Mouse (Mus musculus): Measurements from ENCODE around the gene Ttc8. TPM values are rescaled to one million over a fixed set of nuclear protein-coding genes. Genes with fewer than 3 reads are reported as not detected.

Gene Ttc8
- polyA plus RNA-seq, 1 experiment from 2014 or later, result 35.4 TPM

GRCm38 (mm10) chr12:98956951-98957350 is 36.6 kb downstream of the Ttc8 start:
- ATAC-seq (replicated peaks; ENCODE audit: insufficient number of reproducible peaks, low FRiP score, low TSS enrichment, low read depth), result no peak
- Histone ChIP-seq H3K4me2 (ENCODE audit: low read depth, low read length) (no peak overlapping the region), H3K4me3 (ENCODE audit: low read depth, low read length) (no peak overlapping the region), H3K9ac (replicated peaks; ENCODE audit: low read length) (no peak overlapping the region), H3K36me3 (replicated peaks; ENCODE audit: control insufficient read depth, insufficient read depth, low read depth, low read length) (no peaks in the 10 kb centered on the region), H3K27me3 (ENCODE audit: control insufficient read depth, insufficient read depth, low read length) (no peaks in the 10 kb centered on the region), H3K27ac (replicated peaks; ENCODE audit: low read depth, low read length) (no peak overlapping the region), H3K9me3 (replicated peaks; ENCODE audit: control insufficient read depth, low read length) (no peaks in the 10 kb centered on the region), H3K4me1 (ENCODE audit: control insufficient read depth, insufficient read depth, low read length) (no peaks in the 10 kb centered on the region)
- DNase-seq (ENCODE audit: low spot score), result peak; percentile 40
- 81% methylated on average over 2 of the region's 2 CpGs for WGBS

GRCm38 (mm10) chr12:98957455-98957854 is 37.1 kb downstream of the Ttc8 start:
- Histone ChIP-seq H3K4me1 (ENCODE audit: control insufficient read depth, insufficient read depth, low read length) (no peaks in the 10 kb centered on the region), H3K9me3 (replicated peaks; ENCODE audit: control insufficient read depth, low read length) (no peaks in the 10 kb centered on the region), H3K4me2 (ENCODE audit: low read depth, low read length) (no peak overlapping the region), H3K27me3 (ENCODE audit: control insufficient read depth, insufficient read depth, low read length) (no peaks in the 10 kb centered on the region), H3K36me3 (replicated peaks; ENCODE audit: control insufficient read depth, insufficient read depth, low read depth, low read length) (no peaks in the 10 kb centered on the region), H3K27ac (replicated peaks; ENCODE audit: low read depth, low read length) (no peak overlapping the region), H3K4me3 (ENCODE audit: low read depth, low read length) (no peak overlapping the region), H3K9ac (replicated peaks; ENCODE audit: low read length) (no peak overlapping the region)
- ATAC-seq (replicated peaks; ENCODE audit: insufficient number of reproducible peaks, low FRiP score, low TSS enrichment, low read depth) (no peak), DNase-seq (ENCODE audit: low spot score) (no peak)
- WGBS, result 79% methylated on average over 11 of the region's 11 CpGs

- Histone ChIP-seq H3K36me3 (replicated peaks; ENCODE audit: control insufficient read depth, insufficient read depth, low read depth, low read length) (no peaks in the 10 kb centered on the region), H3K9ac (replicated peaks; ENCODE audit: low read length) (no peak overlapping the region), H3K9me3 (replicated peaks; ENCODE audit: control insufficient read depth, low read length) (no peaks in the 10 kb centered on the region), H3K27me3 (ENCODE audit: control insufficient read depth, insufficient read depth, low read length) (no peaks in the 10 kb centered on the region), H3K4me2 (ENCODE audit: low read depth, low read length) (no peak overlapping the region), H3K4me1 (ENCODE audit: control insufficient read depth, insufficient read depth, low read length) (no peaks in the 10 kb centered on the region), H3K27ac (replicated peaks; ENCODE audit: low read depth, low read length) (no peak overlapping the region), H3K4me3 (ENCODE audit: low read depth, low read length) (no peak overlapping the region)
- 68% methylated on average over 7 of the region's 7 CpGs for WGBS
- no peak for ATAC-seq (replicated peaks; ENCODE audit: insufficient number of reproducible peaks, low FRiP score, low TSS enrichment, low read depth)
- no peak for DNase-seq (ENCODE audit: low spot score)
Measured at GRCm38 (mm10) chr12:98961008-98961407, 40.6 kb downstream of the Ttc8 start.

- no peak overlapping the region for H3K27ac ChIP-seq (replicated peaks; ENCODE audit: low read depth, low read length)
- H3K4me2 ChIP-seq (ENCODE audit: low read depth, low read length), result no peak overlapping the region
- no peaks in the 10 kb centered on the region for H3K4me1 ChIP-seq (ENCODE audit: control insufficient read depth, insufficient read depth, low read length)
- no peak overlapping the region for H3K4me3 ChIP-seq (ENCODE audit: low read depth, low read length)
- H3K36me3 ChIP-seq (replicated peaks; ENCODE audit: control insufficient read depth, insufficient read depth, low read depth, low read length), result no peaks in the 10 kb centered on the region
- DNase-seq (ENCODE audit: low spot score) (no peak), ATAC-seq (replicated peaks; ENCODE audit: insufficient number of reproducible peaks, low FRiP score, low TSS enrichment, low read depth) (no peak)
- WGBS, result 85% methylated on average over 4 of the region's 4 CpGs
- no peaks in the 10 kb centered on the region for H3K9me3 ChIP-seq (replicated peaks; ENCODE audit: control insufficient read depth, low read length)
- H3K27me3 ChIP-seq (ENCODE audit: control insufficient read depth, insufficient read depth, low read length), result no peaks in the 10 kb centered on the region
- H3K9ac ChIP-seq (replicated peaks; ENCODE audit: low read length), result no peak overlapping the region
Measured at GRCm38 (mm10) chr12:98961415-98961814, 41.0 kb downstream of the Ttc8 start.

- H3K27me3 ChIP-seq (ENCODE audit: control insufficient read depth, insufficient read depth, low read length), result no peaks in the 10 kb centered on the region
- no peaks in the 10 kb centered on the region for H3K4me1 ChIP-seq (ENCODE audit: control insufficient read depth, insufficient read depth, low read length)
- no peaks in the 10 kb centered on the region for H3K36me3 ChIP-seq (replicated peaks; ENCODE audit: control insufficient read depth, insufficient read depth, low read depth, low read length)
- H3K4me3 ChIP-seq (ENCODE audit: low read depth, low read length), result no peak overlapping the region
- DNase-seq (ENCODE audit: low spot score) (no peak), ATAC-seq (replicated peaks; ENCODE audit: insufficient number of reproducible peaks, low FRiP score, low TSS enrichment, low read depth) (no peak)
- no peak overlapping the region for H3K4me2 ChIP-seq (ENCODE audit: low read depth, low read length)
- 80% methylated on average over 4 of the region's 4 CpGs for WGBS
- H3K9ac ChIP-seq (replicated peaks; ENCODE audit: low read length), result no peak overlapping the region
- no peak overlapping the region for H3K27ac ChIP-seq (replicated peaks; ENCODE audit: low read depth, low read length)
- no peaks in the 10 kb centered on the region for H3K9me3 ChIP-seq (replicated peaks; ENCODE audit: control insufficient read depth, low read length)
Measured at GRCm38 (mm10) chr12:98965441-98966135, 45.2 kb downstream of the Ttc8 start.

- Histone ChIP-seq H3K4me1 (ENCODE audit: control insufficient read depth, insufficient read depth, low read length) (no peaks in the 10 kb centered on the region), H3K27me3 (ENCODE audit: control insufficient read depth, insufficient read depth, low read length) (no peaks in the 10 kb centered on the region), H3K4me2 (ENCODE audit: low read depth, low read length) (no peak overlapping the region), H3K4me3 (ENCODE audit: low read depth, low read length) (no peak overlapping the region), H3K9me3 (replicated peaks; ENCODE audit: control insufficient read depth, low read length) (no peaks in the 10 kb centered on the region), H3K9ac (replicated peaks; ENCODE audit: low read length) (no peak overlapping the region), H3K36me3 (replicated peaks; ENCODE audit: control insufficient read depth, insufficient read depth, low read depth, low read length) (0 out of 2 replicates have a peak, but pooled peaks cover 2% of the 10 kb centered on the region), H3K27ac (replicated peaks; ENCODE audit: low read depth, low read length) (no peak overlapping the region)
- no peak for DNase-seq (ENCODE audit: low spot score)
- WGBS, result 96% methylated on average over 3 of the region's 3 CpGs
- ATAC-seq (replicated peaks; ENCODE audit: insufficient number of reproducible peaks, low FRiP score, low TSS enrichment, low read depth), result no peak
Measured at GRCm38 (mm10) chr12:98972291-98972690, 51.9 kb downstream of the Ttc8 start.

- H3K36me3 ChIP-seq (replicated peaks; ENCODE audit: control insufficient read depth, insufficient read depth, low read depth, low read length), result 0 out of 2 replicates have a peak, but pooled peaks cover 2% of the 10 kb centered on the region
- no peaks in the 10 kb centered on the region for H3K27me3 ChIP-seq (ENCODE audit: control insufficient read depth, insufficient read depth, low read length)
- H3K4me1 ChIP-seq (ENCODE audit: control insufficient read depth, insufficient read depth, low read length), result no peaks in the 10 kb centered on the region
- no peak overlapping the region for H3K4me2 ChIP-seq (ENCODE audit: low read depth, low read length)
- ATAC-seq (replicated peaks; ENCODE audit: insufficient number of reproducible peaks, low FRiP score, low TSS enrichment, low read depth), result no peak
- H3K4me3 ChIP-seq (ENCODE audit: low read depth, low read length), result no peak overlapping the region
- WGBS, result 84% methylated on average over 10 of the region's 10 CpGs
- DNase-seq (ENCODE audit: low spot score), result no peak
- no peak overlapping the region for H3K27ac ChIP-seq (replicated peaks; ENCODE audit: low read depth, low read length)
- H3K9me3 ChIP-seq (replicated peaks; ENCODE audit: control insufficient read depth, low read length), result no peaks in the 10 kb centered on the region; the same call in 1 of the 2 replicates
- no peak overlapping the region for H3K9ac ChIP-seq (replicated peaks; ENCODE audit: low read length)
Measured at GRCm38 (mm10) chr12:98973461-98973860, 53.1 kb downstream of the Ttc8 start.

GRCm38 (mm10) chr12:98974157-98974804 is 53.9 kb downstream of the Ttc8 start:
- Histone ChIP-seq H3K4me3 (ENCODE audit: low read depth, low read length) (no peak overlapping the region), H3K27ac (replicated peaks; ENCODE audit: low read depth, low read length) (no peak overlapping the region), H3K36me3 (replicated peaks; ENCODE audit: control insufficient read depth, insufficient read depth, low read depth, low read length) (0 out of 2 replicates have a peak, but pooled peaks cover 2% of the 10 kb centered on the region), H3K9ac (replicated peaks; ENCODE audit: low read length) (no peak overlapping the region), H3K4me1 (ENCODE audit: control insufficient read depth, insufficient read depth, low read length) (no peaks in the 10 kb centered on the region), H3K9me3 (replicated peaks; ENCODE audit: control insufficient read depth, low read length) (no peaks in the 10 kb centered on the region; the same call in 1 of the 2 replicates), H3K4me2 (ENCODE audit: low read depth, low read length) (no peak overlapping the region), H3K27me3 (ENCODE audit: control insufficient read depth, insufficient read depth, low read length) (no peaks in the 10 kb centered on the region)
- DNase-seq (ENCODE audit: low spot score) (no peak), ATAC-seq (replicated peaks; ENCODE audit: insufficient number of reproducible peaks, low FRiP score, low TSS enrichment, low read depth) (0 out of 2 replicates have a peak, but pooled peaks have one; percentile 52)
- WGBS, result 76% methylated on average over 12 of the region's 12 CpGs

Measured in embryonic facial prominence, embryonic 11.5 days (tissue).